Mouse (Mus musculus) MEL (cell line): ENCODE data around the gene Gm8978.
"Not testable (repeated sequence)": the region's sequence is repeated elsewhere in the genome, so short reads cannot be mapped to it uniquely, and the experiment has no call there.

Experiments used
- CHD2 ChIP-seq: IDR thresholded peaks from 2 replicates; pipeline ENCODE4 v1.6.1; 2011; ENCODE audit warnings: low read length, improper control_type of control experiment
- CTCF ChIP-seq, 3 experiments: IDR thresholded peaks in 2 of 3; conservative IDR thresholded peaks in 1 of 3; 2 replicates each; pipeline ENCODE4 v1.5.1; 2011 to 2012; ENCODE audit warnings: low read length in 3 of 3, low read depth in 2 of 3, mild to moderate bottlenecking in 2 of 3, improper control_type of control experiment in 1 of 3, inconsistent platforms in 1 of 3, mixed read lengths in 1 of 3, moderate library complexity in 1 of 3; ENCODE audit not compliant: control insufficient read depth in 1 of 3, insufficient read depth in 1 of 3, poor library complexity in 1 of 3, severe bottlenecking in 1 of 3
- E2F4 ChIP-seq: IDR thresholded peaks from 2 replicates; pipeline ENCODE4 v1.6.1; 2011; ENCODE audit warnings: low read depth, low read length, improper control_type of control experiment, borderline replicate concordance
- JUND ChIP-seq: IDR thresholded peaks from 2 replicates; pipeline ENCODE4 v1.6.1; 2011; ENCODE audit warnings: low read depth, mild to moderate bottlenecking, improper control_type of control experiment, low read length
- MAFK ChIP-seq: IDR thresholded peaks from 2 replicates; pipeline ENCODE4 v1.6.1; 2011; ENCODE audit warnings: low read depth, mild to moderate bottlenecking, low read length, improper control_type of control experiment, borderline replicate concordance
- MAZ ChIP-seq: IDR thresholded peaks from 2 replicates; pipeline ENCODE4 v1.6.1; 2012; ENCODE audit warnings: low read depth, mild to moderate bottlenecking, inconsistent platforms, low read length, improper control_type of control experiment
- NRF1 ChIP-seq: IDR thresholded peaks from 2 replicates; pipeline ENCODE4 v1.6.1; 2014; ENCODE audit warnings: low read depth, mild to moderate bottlenecking, inconsistent platforms, low read length, improper control_type of control experiment, moderate library complexity; ENCODE audit not compliant: poor library complexity, insufficient read depth, severe bottlenecking
- POLR2A ChIP-seq, 2 experiments: IDR thresholded peaks; 2 replicates each; pipeline ENCODE4 v1.6.1; 2011 to 2012; ENCODE audit warnings: low read length in 2 of 2, mild to moderate bottlenecking in 2 of 2, control low read depth in 1 of 2, improper control_type of control experiment in 1 of 2, low read depth in 1 of 2, moderate library complexity in 1 of 2; ENCODE audit not compliant: control insufficient read depth in 1 of 2, insufficient read depth in 1 of 2, poor library complexity in 1 of 2
- TAL1 ChIP-seq: IDR thresholded peaks from 2 replicates; pipeline ENCODE4 v1.6.1; 2012; ENCODE audit warnings: mild to moderate bottlenecking, inconsistent platforms, low read length, moderate library complexity, mixed read lengths
- USF1 ChIP-seq: IDR thresholded peaks from 2 replicates; pipeline ENCODE4 v1.6.1; 2014; ENCODE audit warnings: low read depth, mild to moderate bottlenecking, inconsistent platforms, low read length, improper control_type of control experiment, moderate library complexity
- ZC3H11A ChIP-seq: IDR thresholded peaks from 2 replicates; pipeline ENCODE4 v1.6.1; 2012; ENCODE audit warnings: low read depth, mild to moderate bottlenecking, inconsistent platforms, low read length, improper control_type of control experiment

- not testable (repeated sequence) for TF ChIP-seq CTCF (IDR thresholded peaks at IDR 0.05 in 2 of 3, conservative IDR thresholded peaks at IDR 0.05 in 1 of 3; ENCODE audit: control insufficient read depth in 1 of 3, insufficient read depth in 1 of 3, low read depth in 2 of 3, low read length in 3 of 3, poor library complexity in 1 of 3, severe bottlenecking in 1 of 3); TAL1; POLR2A (IDR thresholded peaks at IDR 0.05; ENCODE audit: control insufficient read depth in 1 of 2, insufficient read depth in 1 of 2, low read depth in 1 of 2, low read length in 2 of 2, poor library complexity in 1 of 2); ZC3H11A; MAZ; USF1; JUND; E2F4; CHD2; NRF1; MAFK
Measured at GRCm38 (mm10) chr19:33568551-33568950, 56.5 kb downstream of the Gm8978 start.
